Mouse (Mus musculus): Measurements from ENCODE around the gene Hdhd3. TPM values are rescaled to one million over a fixed set of nuclear protein-coding genes. Genes with fewer than 3 reads are reported as not detected.

Hdhd3 gene
- polyA plus RNA-seq, 1 experiment from 2014 or later = 15.6 TPM

- Histone ChIP-seq H3K4me1 (ENCODE audit: control insufficient read depth, insufficient read depth, low read length) (peaks cover 7% of the 10 kb centered on the region), H3K4me2 (ENCODE audit: low read depth, low read length) (peak within 1 kb of the TSS; percentile 52), H3K9ac (replicated peaks; ENCODE audit: low read depth, low read length) (peak within 1 kb of the TSS; percentile 71), H3K27ac (ENCODE audit: low read depth, low read length) (peak within 1 kb of the TSS; percentile 96), H3K9me3 (ENCODE audit: control insufficient read depth, low read length) (no peaks in the 10 kb centered on the region), H3K36me3 (ENCODE audit: control insufficient read depth, insufficient read depth, low read length) (no peaks in the 10 kb centered on the region), H3K4me3 (ENCODE audit: low read depth, low read length) (peak within 1 kb of the TSS; percentile 59), H3K27me3 (ENCODE audit: control insufficient read depth, insufficient read depth, low read length) (no peaks in the 10 kb centered on the region)
- ATAC-seq (ENCODE audit: low read depth) = peak; percentile 98
- WGBS = under 1% methylated on average over 59 of the region's 59 CpGs
Measured at GRCm38 (mm10) chr4:62524651-62525488, 21.6 kb upstream of the Hdhd3 start, which contains the start of the genes Pole3 and 4933430I17Rik. TSS of gene Pole3 (minus strand) at chr4:62525068. TSS of gene 4933430I17Rik (plus strand) at chr4:62525369.

GRCm38 (mm10) chr4:62520892-62521400 is 17.7 kb upstream of the Hdhd3 start:
- H3K4me1 ChIP-seq (ENCODE audit: control insufficient read depth, insufficient read depth, low read length) = peaks cover 16% of the 10 kb centered on the region
- no peaks in the 10 kb centered on the region for H3K9me3 ChIP-seq (ENCODE audit: control insufficient read depth, low read length)
- ATAC-seq (ENCODE audit: low read depth) = no peak
- no peaks in the 10 kb centered on the region for H3K36me3 ChIP-seq (ENCODE audit: control insufficient read depth, insufficient read depth, low read length)
- H3K9ac ChIP-seq (replicated peaks; ENCODE audit: low read depth, low read length) = no peak overlapping the region
- H3K27me3 ChIP-seq (ENCODE audit: control insufficient read depth, insufficient read depth, low read length) = peaks cover 3% of the 10 kb centered on the region; the same call in 1 of the 2 replicates
- H3K4me3 ChIP-seq (ENCODE audit: low read depth, low read length) = no peak overlapping the region
- H3K4me2 ChIP-seq (ENCODE audit: low read depth, low read length) = no peak overlapping the region
- 94% methylated on average over 2 of the region's 2 CpGs for WGBS
- no peak overlapping the region for H3K27ac ChIP-seq (ENCODE audit: low read depth, low read length)

GRCm38 (mm10) chr4:62519849-62520233 is 16.6 kb upstream of the Hdhd3 start, which contains the start of gene Alad:
TSS of gene Alad (minus strand) at chr4:62519918.
- H3K4me3 ChIP-seq (ENCODE audit: low read depth, low read length) = peak within 1 kb of the TSS; percentile 81
- H3K36me3 ChIP-seq (ENCODE audit: control insufficient read depth, insufficient read depth, low read length) = no peaks in the 10 kb centered on the region
- WGBS = under 1% methylated on average over 34 of the region's 37 CpGs
- H3K27ac ChIP-seq (ENCODE audit: low read depth, low read length) = peak within 1 kb of the TSS; percentile 80
- no peaks in the 10 kb centered on the region for H3K9me3 ChIP-seq (ENCODE audit: control insufficient read depth, low read length)
- peaks cover 16% of the 10 kb centered on the region for H3K4me1 ChIP-seq (ENCODE audit: control insufficient read depth, insufficient read depth, low read length)
- peak within 1 kb of the TSS; percentile 79 for H3K4me2 ChIP-seq (ENCODE audit: low read depth, low read length)
- peak; percentile 88 for ATAC-seq (ENCODE audit: low read depth)
- H3K9ac ChIP-seq (replicated peaks; ENCODE audit: low read depth, low read length) = peak within 1 kb of the TSS; percentile 80
- peaks cover 3% of the 10 kb centered on the region; the same call in 1 of the 2 replicates for H3K27me3 ChIP-seq (ENCODE audit: control insufficient read depth, insufficient read depth, low read length)

GRCm38 (mm10) chr4:62519122-62519848 is 16.0 kb upstream of the Hdhd3 start:
- ATAC-seq (ENCODE audit: low read depth) = peak; percentile 80
- Histone ChIP-seq H3K9ac (replicated peaks; ENCODE audit: low read depth, low read length) (peak overlapping the region; percentile 80), H3K9me3 (ENCODE audit: control insufficient read depth, low read length) (no peaks in the 10 kb centered on the region), H3K4me1 (ENCODE audit: control insufficient read depth, insufficient read depth, low read length) (peaks cover 14% of the 10 kb centered on the region), H3K36me3 (ENCODE audit: control insufficient read depth, insufficient read depth, low read length) (no peaks in the 10 kb centered on the region), H3K4me3 (ENCODE audit: low read depth, low read length) (peak overlapping the region; percentile 81), H3K27ac (ENCODE audit: low read depth, low read length) (peak overlapping the region; percentile 80), H3K4me2 (ENCODE audit: low read depth, low read length) (peak overlapping the region; percentile 79), H3K27me3 (ENCODE audit: control insufficient read depth, insufficient read depth, low read length) (peaks cover 3% of the 10 kb centered on the region; the same call in 1 of the 2 replicates)
- 3% methylated on average over 26 of the region's 26 CpGs for WGBS

GRCm38 (mm10) chr4:62518416-62519121 is 15.3 kb upstream of the Hdhd3 start:
- peak overlapping the region; percentile 79 for H3K4me2 ChIP-seq (ENCODE audit: low read depth, low read length)
- no peak overlapping the region for H3K27ac ChIP-seq (ENCODE audit: low read depth, low read length)
- no peak for ATAC-seq (ENCODE audit: low read depth)
- peaks cover 3% of the 10 kb centered on the region; the same call in 1 of the 2 replicates for H3K27me3 ChIP-seq (ENCODE audit: control insufficient read depth, insufficient read depth, low read length)
- no peaks in the 10 kb centered on the region for H3K9me3 ChIP-seq (ENCODE audit: control insufficient read depth, low read length)
- 60% methylated on average over 13 of the region's 13 CpGs for WGBS
- H3K9ac ChIP-seq (replicated peaks; ENCODE audit: low read depth, low read length) = peak overlapping the region; percentile 80; the same call in 1 of the 2 replicates
- H3K4me1 ChIP-seq (ENCODE audit: control insufficient read depth, insufficient read depth, low read length) = peaks cover 9% of the 10 kb centered on the region
- peak overlapping the region; percentile 81 for H3K4me3 ChIP-seq (ENCODE audit: low read depth, low read length)
- H3K36me3 ChIP-seq (ENCODE audit: control insufficient read depth, insufficient read depth, low read length) = peaks cover 4% of the 10 kb centered on the region; the same call in 1 of the 2 replicates

GRCm38 (mm10) chr4:62517538-62518415 is 14.5 kb upstream of the Hdhd3 start:
- no peak for ATAC-seq (ENCODE audit: low read depth)
- peaks cover 9% of the 10 kb centered on the region for H3K4me1 ChIP-seq (ENCODE audit: control insufficient read depth, insufficient read depth, low read length)
- H3K27me3 ChIP-seq (ENCODE audit: control insufficient read depth, insufficient read depth, low read length) = peaks cover 3% of the 10 kb centered on the region; the same call in 1 of the 2 replicates
- H3K4me2 ChIP-seq (ENCODE audit: low read depth, low read length) = no peak overlapping the region
- peaks cover 4% of the 10 kb centered on the region for H3K36me3 ChIP-seq (ENCODE audit: control insufficient read depth, insufficient read depth, low read length)
- WGBS = 89% methylated on average over 10 of the region's 10 CpGs
- no peak overlapping the region for H3K9ac ChIP-seq (replicated peaks; ENCODE audit: low read depth, low read length)
- no peak overlapping the region for H3K4me3 ChIP-seq (ENCODE audit: low read depth, low read length)
- no peak overlapping the region for H3K27ac ChIP-seq (ENCODE audit: low read depth, low read length)
- H3K9me3 ChIP-seq (ENCODE audit: control insufficient read depth, low read length) = no peaks in the 10 kb centered on the region

- 92% methylated on average over 8 of the region's 8 CpGs for WGBS
- Histone ChIP-seq H3K27ac (ENCODE audit: low read depth, low read length) (no peak overlapping the region), H3K9ac (replicated peaks; ENCODE audit: low read depth, low read length) (no peak overlapping the region), H3K9me3 (ENCODE audit: control insufficient read depth, low read length) (no peaks in the 10 kb centered on the region), H3K27me3 (ENCODE audit: control insufficient read depth, insufficient read depth, low read length) (peaks cover 3% of the 10 kb centered on the region; the same call in 1 of the 2 replicates), H3K4me2 (ENCODE audit: low read depth, low read length) (no peak overlapping the region), H3K4me1 (ENCODE audit: control insufficient read depth, insufficient read depth, low read length) (peaks cover 9% of the 10 kb centered on the region), H3K4me3 (ENCODE audit: low read depth, low read length) (no peak overlapping the region), H3K36me3 (ENCODE audit: control insufficient read depth, insufficient read depth, low read length) (peaks cover 10% of the 10 kb centered on the region)
- no peak for ATAC-seq (ENCODE audit: low read depth)
Measured at GRCm38 (mm10) chr4:62517046-62517445, 13.8 kb upstream of the Hdhd3 start.

- Histone ChIP-seq H3K4me2 (ENCODE audit: low read depth, low read length) (no peak overlapping the region), H3K4me1 (ENCODE audit: control insufficient read depth, insufficient read depth, low read length) (peaks cover 9% of the 10 kb centered on the region), H3K9ac (replicated peaks; ENCODE audit: low read depth, low read length) (no peak overlapping the region), H3K27me3 (ENCODE audit: control insufficient read depth, insufficient read depth, low read length) (peaks cover 3% of the 10 kb centered on the region; the same call in 1 of the 2 replicates), H3K27ac (ENCODE audit: low read depth, low read length) (no peak overlapping the region), H3K9me3 (ENCODE audit: control insufficient read depth, low read length) (no peaks in the 10 kb centered on the region), H3K4me3 (ENCODE audit: low read depth, low read length) (no peak overlapping the region), H3K36me3 (ENCODE audit: control insufficient read depth, insufficient read depth, low read length) (peaks cover 11% of the 10 kb centered on the region)
- ATAC-seq (ENCODE audit: low read depth) = no peak
- 100% methylated on average over 1 of the region's 1 CpGs for WGBS
Measured at GRCm38 (mm10) chr4:62516579-62516978, 13.3 kb upstream of the Hdhd3 start.

All from neural tube, embryonic 14.5 days (tissue).